Mouse (Mus musculus) heart, adult 2 months (tissue): ENCODE measurements around the gene Cpne8.

Experiments
- CTCF ChIP-seq: fragments of 200-600 bp; IDR thresholded peaks from 2 replicates; pipeline ENCODE4 v1.8.1; 2022; ENCODE audit warnings: antibody characterized with exemption, mild to moderate bottlenecking, moderate library complexity
- EP300 ChIP-seq: fragments of 200-500 bp; IDR thresholded peaks from 2 replicates; pipeline ENCODE4 v1.6.1; 2011; ENCODE audit warnings: low read depth, low read length, control low read depth; ENCODE audit not compliant: insufficient read depth
- POLR2A ChIP-seq: fragments of 200-500 bp; IDR thresholded peaks from 2 replicates; pipeline ENCODE4 v1.6.1; 2011; ENCODE audit warnings: mild to moderate bottlenecking, low read depth, low read length, control low read depth; ENCODE audit not compliant: insufficient read depth

- no peak for TF ChIP-seq CTCF
- no peak for TF ChIP-seq POLR2A
- no peak for TF ChIP-seq EP300
Measured at GRCm38 (mm10) chr15:90647011-90647577, 32.1 kb downstream of the Cpne8 start.
